Mouse (Mus musculus): Measurements from ENCODE around the gene Nprl2. TPM values are rescaled to one million over a fixed set of nuclear protein-coding genes. Genes with fewer than 3 reads are reported as not detected.

The Nprl2 gene
- polyA plus RNA-seq, 1 experiment from 2014 or later, result 89.8 TPM

DNA sequence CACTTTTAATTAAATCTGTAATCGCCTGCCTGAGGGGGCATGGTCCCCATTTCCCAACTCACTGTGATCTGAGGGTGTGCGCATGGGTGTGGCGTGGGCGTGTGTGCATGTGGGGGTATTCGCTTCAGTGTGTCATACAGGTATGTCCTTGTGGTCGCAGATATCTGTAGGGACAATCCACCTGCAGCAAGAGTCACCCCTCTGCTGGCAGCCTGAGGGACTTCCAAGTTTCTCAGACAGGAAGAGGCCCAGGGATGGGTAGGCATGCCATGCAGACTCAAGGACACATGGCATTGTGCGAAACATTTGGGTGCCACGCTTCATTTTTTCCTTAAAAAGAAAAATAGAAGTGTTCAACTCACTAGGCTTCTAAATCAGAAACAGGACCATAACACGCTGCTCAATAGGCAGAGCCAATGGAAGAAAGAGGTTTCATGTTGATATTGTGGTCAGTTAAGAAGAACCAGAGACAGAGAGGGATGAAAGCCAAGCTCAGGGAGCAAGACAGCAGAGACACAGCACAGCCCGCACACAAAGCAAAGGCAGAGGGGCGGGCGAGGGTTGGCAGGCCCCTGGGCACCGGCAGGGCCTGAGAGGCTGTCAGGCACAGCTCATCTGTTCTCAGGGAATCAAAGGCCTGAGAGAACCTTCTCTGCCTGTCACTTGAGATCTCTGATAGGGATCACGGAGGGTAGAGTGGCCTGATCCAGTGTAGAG is 31.5 kb upstream of the Nprl2 start:
- no peak for ATAC-seq
- Histone ChIP-seq H3K36me3 (ENCODE audit: control insufficient read depth, insufficient read depth) (no peaks in the 10 kb centered on the region), H3K9ac (replicated peaks; ENCODE audit: low read depth, low read length) (no peak overlapping the region), H3K4me1 (replicated peaks; ENCODE audit: control insufficient read depth, insufficient read depth, low read length) (peaks cover 54% of the 10 kb centered on the region), H3K27me3 (replicated peaks; ENCODE audit: control insufficient read depth, insufficient read depth, low read length) (no peaks in the 10 kb centered on the region), H3K4me3 (replicated peaks; ENCODE audit: low read length) (no peak overlapping the region), H3K4me2 (ENCODE audit: low read length) (no peak overlapping the region), H3K9me3 (ENCODE audit: control insufficient read depth, low read length) (no peaks in the 10 kb centered on the region), H3K27ac (ENCODE audit: low read length) (no peak overlapping the region)
- WGBS, result 83% methylated on average over 14 of the region's 14 CpGs

DNA sequence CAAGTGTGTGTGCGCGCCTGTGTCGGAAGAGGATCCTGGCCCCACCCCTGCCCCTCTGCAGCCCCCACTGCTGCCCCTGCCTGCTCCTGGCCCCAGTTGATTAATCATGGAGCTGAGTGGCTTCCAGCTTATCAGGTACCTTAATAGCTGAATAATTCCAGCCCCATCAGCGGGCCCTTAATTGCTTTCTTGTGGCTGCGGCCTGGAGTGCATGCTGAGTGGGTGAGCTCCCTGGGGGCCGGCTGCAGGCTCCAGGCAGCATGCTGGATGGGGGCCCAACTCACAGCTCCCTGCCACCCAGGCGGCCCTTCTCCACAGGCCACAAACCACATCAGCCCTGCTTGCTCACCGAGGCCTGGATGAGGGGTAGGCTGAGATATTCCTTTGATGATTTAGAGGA is 30.6 kb upstream of the Nprl2 start:
- Histone ChIP-seq H3K4me1 (replicated peaks; ENCODE audit: control insufficient read depth, insufficient read depth, low read length) (peaks cover 47% of the 10 kb centered on the region), H3K9ac (replicated peaks; ENCODE audit: low read depth, low read length) (no peak overlapping the region), H3K27ac (ENCODE audit: low read length) (no peak overlapping the region), H3K4me3 (replicated peaks; ENCODE audit: low read length) (no peak overlapping the region), H3K36me3 (ENCODE audit: control insufficient read depth, insufficient read depth) (no peaks in the 10 kb centered on the region), H3K4me2 (ENCODE audit: low read length) (no peak overlapping the region), H3K27me3 (replicated peaks; ENCODE audit: control insufficient read depth, insufficient read depth, low read length) (no peaks in the 10 kb centered on the region), H3K9me3 (ENCODE audit: control insufficient read depth, low read length) (no peaks in the 10 kb centered on the region)
- no peak for ATAC-seq
- WGBS, result 40% methylated on average over 8 of the region's 8 CpGs

DNA sequence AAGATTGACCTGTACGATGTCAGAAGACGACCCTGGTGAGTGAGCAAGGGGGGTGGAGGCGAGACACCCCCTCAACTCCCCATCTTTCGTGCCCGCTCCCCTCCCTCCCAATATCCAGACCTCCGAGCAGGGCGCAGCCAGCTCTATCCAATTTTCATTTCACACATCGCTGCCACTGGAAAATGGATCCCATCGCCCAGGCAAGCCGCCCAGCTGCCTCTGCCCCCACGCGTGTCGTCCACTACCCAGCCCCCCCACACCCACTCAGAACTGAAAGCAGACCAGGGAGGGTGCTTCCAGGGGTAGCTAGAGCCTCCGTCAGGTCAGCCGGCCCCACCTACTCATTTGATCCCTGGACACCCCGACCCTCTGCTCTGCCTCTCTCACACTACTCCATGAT is 29.7 kb upstream of the Nprl2 start:
- Histone ChIP-seq H3K4me2 (ENCODE audit: low read length) (no peak overlapping the region), H3K4me3 (replicated peaks; ENCODE audit: low read length) (no peak overlapping the region), H3K9ac (replicated peaks; ENCODE audit: low read depth, low read length) (no peak overlapping the region), H3K9me3 (ENCODE audit: control insufficient read depth, low read length) (no peaks in the 10 kb centered on the region), H3K27me3 (replicated peaks; ENCODE audit: control insufficient read depth, insufficient read depth, low read length) (no peaks in the 10 kb centered on the region), H3K36me3 (ENCODE audit: control insufficient read depth, insufficient read depth) (no peaks in the 10 kb centered on the region), H3K27ac (ENCODE audit: low read length) (no peak overlapping the region), H3K4me1 (replicated peaks; ENCODE audit: control insufficient read depth, insufficient read depth, low read length) (peaks cover 38% of the 10 kb centered on the region)
- ATAC-seq, result no peak
- 32% methylated on average over 16 of the region's 16 CpGs for whole genome bisulfite sequencing

DNA sequence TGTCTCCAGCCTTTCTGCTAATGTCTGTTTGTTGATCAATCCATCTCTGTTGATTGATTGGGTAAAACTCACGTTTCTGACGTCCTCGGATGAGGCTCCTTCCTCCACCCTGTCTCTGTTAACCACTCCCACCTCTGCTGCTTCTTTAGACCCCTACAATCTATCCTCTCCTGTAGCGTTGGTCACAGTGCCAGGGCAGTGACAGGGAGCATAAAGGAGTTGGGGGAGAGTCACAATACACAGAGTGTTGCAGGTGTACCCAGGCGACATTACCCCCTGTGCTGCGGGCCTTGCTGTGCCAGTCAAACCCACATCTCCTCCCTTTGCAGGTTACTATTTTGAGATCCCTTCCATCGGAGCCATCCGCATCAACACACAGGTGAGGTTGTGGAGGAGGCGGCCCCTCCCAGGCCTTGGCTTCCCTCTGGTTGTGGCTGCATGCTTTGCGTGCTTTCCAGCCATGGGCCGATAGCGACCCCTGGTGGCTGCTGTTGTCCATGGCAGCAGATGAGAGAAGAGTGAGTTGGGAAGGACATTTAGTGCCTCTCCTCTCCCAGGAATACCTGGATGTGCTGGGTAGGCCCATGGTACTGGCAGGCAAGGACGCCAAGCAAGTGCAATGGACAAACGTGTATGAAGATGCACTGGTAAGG is 27.6 kb upstream of the Nprl2 start:
- 20% methylated on average over 14 of the region's 14 CpGs for WGBS
- no peak overlapping the region for H3K27ac ChIP-seq (ENCODE audit: low read length)
- H3K4me1 ChIP-seq (replicated peaks; ENCODE audit: control insufficient read depth, insufficient read depth, low read length), result peaks cover 18% of the 10 kb centered on the region; the same call in 1 of the 2 replicates
- H3K4me2 ChIP-seq (ENCODE audit: low read length), result no peak overlapping the region
- H3K9ac ChIP-seq (replicated peaks; ENCODE audit: low read depth, low read length), result 0 out of 2 replicates have a peak overlapping the region, but pooled peaks have one; percentile 19
- no peaks in the 10 kb centered on the region for H3K9me3 ChIP-seq (ENCODE audit: control insufficient read depth, low read length)
- ATAC-seq, result peak; percentile 64
- H3K4me3 ChIP-seq (replicated peaks; ENCODE audit: low read length), result no peak overlapping the region
- H3K27me3 ChIP-seq (replicated peaks; ENCODE audit: control insufficient read depth, insufficient read depth, low read length), result no peaks in the 10 kb centered on the region
- H3K36me3 ChIP-seq (ENCODE audit: control insufficient read depth, insufficient read depth), result no peaks in the 10 kb centered on the region

DNA sequence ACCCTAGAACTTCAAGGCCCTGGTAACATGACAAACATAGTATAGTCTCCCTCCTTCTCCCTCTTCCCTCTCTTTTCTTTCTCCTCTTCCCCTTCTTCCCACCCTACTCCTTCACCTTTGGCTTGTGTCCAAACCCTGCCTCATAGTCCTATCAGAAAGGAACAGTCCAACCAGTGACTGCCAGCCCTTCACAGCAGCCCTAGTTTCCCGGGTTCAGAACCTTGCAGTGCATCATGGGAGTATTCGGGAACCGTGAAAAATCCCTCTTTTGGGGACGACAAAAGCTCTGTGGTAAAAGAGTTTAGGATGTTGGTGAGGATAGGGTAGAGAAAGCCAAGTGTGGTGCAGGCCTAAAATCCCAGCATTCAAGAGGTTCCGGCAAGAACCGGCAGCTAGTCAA is 21.7 kb upstream of the Nprl2 start:
- Histone ChIP-seq H3K9me3 (ENCODE audit: control insufficient read depth, low read length) (no peaks in the 10 kb centered on the region), H3K36me3 (ENCODE audit: control insufficient read depth, insufficient read depth) (no peaks in the 10 kb centered on the region), H3K4me2 (ENCODE audit: low read length) (no peak overlapping the region), H3K27me3 (replicated peaks; ENCODE audit: control insufficient read depth, insufficient read depth, low read length) (no peaks in the 10 kb centered on the region), H3K27ac (ENCODE audit: low read length) (no peak overlapping the region), H3K4me3 (replicated peaks; ENCODE audit: low read length) (no peak overlapping the region), H3K9ac (replicated peaks; ENCODE audit: low read depth, low read length) (no peak overlapping the region), H3K4me1 (replicated peaks; ENCODE audit: control insufficient read depth, insufficient read depth, low read length) (peaks cover 8% of the 10 kb centered on the region)
- WGBS, result 39% methylated on average over 6 of the region's 6 CpGs
- ATAC-seq, result no peak

DNA sequence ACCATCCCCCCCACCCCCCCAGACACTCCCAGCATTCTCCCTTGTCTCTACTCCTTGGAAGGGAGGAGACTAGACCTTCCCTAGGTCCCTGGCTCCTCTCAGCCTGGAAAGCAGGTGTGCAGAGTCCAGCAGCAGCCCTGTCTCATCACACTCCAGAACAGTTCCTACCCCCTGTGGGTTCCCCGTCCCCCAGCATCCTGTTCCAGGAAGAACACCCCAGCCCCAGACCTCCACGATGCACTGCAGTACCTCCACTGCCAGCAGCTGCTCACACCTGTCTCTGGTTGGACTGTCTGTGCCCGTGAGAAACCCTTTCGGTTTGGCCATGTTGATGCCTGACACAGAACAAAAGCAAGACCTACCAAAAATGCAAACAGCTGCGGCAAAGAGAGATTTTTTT is 20.8 kb upstream of the Nprl2 start:
- H3K4me2 ChIP-seq (ENCODE audit: low read length), result no peak overlapping the region
- WGBS, result 57% methylated on average over 5 of the region's 5 CpGs
- H3K9ac ChIP-seq (replicated peaks; ENCODE audit: low read depth, low read length), result no peak overlapping the region
- H3K4me1 ChIP-seq (replicated peaks; ENCODE audit: control insufficient read depth, insufficient read depth, low read length), result peaks cover 8% of the 10 kb centered on the region
- no peaks in the 10 kb centered on the region for H3K9me3 ChIP-seq (ENCODE audit: control insufficient read depth, low read length)
- peaks cover 6% of the 10 kb centered on the region for H3K27me3 ChIP-seq (replicated peaks; ENCODE audit: control insufficient read depth, insufficient read depth, low read length)
- no peak overlapping the region for H3K4me3 ChIP-seq (replicated peaks; ENCODE audit: low read length)
- no peak overlapping the region for H3K27ac ChIP-seq (ENCODE audit: low read length)
- H3K36me3 ChIP-seq (ENCODE audit: control insufficient read depth, insufficient read depth), result no peaks in the 10 kb centered on the region
- ATAC-seq, result no peak

DNA sequence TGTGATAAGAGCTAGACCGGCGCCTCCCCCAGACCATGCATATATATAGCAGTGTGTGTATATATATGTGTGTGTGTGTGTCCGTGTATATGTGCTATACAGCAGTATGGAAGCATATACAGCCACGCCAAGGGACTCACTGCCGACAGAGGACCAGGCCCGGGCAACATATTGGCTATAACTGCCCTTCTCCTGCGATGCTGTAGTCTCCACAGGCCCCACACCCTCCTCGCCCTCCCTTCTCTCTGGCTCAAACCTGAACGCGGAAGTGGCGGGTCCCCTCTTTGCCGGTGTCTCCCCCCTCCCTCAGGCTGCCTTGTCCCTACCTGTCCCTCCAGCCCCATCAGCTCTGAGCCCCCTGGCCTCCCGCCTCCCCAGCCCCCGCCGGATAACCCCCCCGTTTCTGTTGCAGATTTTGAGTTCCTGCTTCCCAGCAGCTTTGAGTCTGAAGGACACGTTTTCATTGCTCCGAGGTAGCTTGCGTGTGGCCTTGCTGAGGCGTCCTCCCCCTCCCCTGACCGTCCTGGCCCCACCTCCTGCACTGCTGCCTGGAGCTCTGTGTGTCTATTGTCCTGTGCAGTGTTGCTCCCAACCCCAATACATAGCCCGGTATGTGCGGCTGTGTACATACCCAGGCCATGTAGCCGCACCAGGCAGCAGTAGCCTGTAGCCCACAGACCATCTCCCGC is 20.2 kb upstream of the Nprl2 start:
- ATAC-seq, result no peak
- Histone ChIP-seq H3K9me3 (ENCODE audit: control insufficient read depth, low read length) (0 out of 2 replicates have a peak, but pooled peaks cover 2% of the 10 kb centered on the region), H3K36me3 (ENCODE audit: control insufficient read depth, insufficient read depth) (no peaks in the 10 kb centered on the region), H3K9ac (replicated peaks; ENCODE audit: low read depth, low read length) (no peak overlapping the region; the same call in none of the 2 replicates), H3K4me2 (ENCODE audit: low read length) (0 out of 2 replicates have a peak overlapping the region, but pooled peaks have one; percentile 6), H3K27me3 (replicated peaks; ENCODE audit: control insufficient read depth, insufficient read depth, low read length) (peaks cover 12% of the 10 kb centered on the region), H3K4me3 (replicated peaks; ENCODE audit: low read length) (no peak overlapping the region), H3K4me1 (replicated peaks; ENCODE audit: control insufficient read depth, insufficient read depth, low read length) (peaks cover 13% of the 10 kb centered on the region), H3K27ac (ENCODE audit: low read length) (no peak overlapping the region)
- 19% methylated on average over 25 of the region's 25 CpGs for WGBS

DNA sequence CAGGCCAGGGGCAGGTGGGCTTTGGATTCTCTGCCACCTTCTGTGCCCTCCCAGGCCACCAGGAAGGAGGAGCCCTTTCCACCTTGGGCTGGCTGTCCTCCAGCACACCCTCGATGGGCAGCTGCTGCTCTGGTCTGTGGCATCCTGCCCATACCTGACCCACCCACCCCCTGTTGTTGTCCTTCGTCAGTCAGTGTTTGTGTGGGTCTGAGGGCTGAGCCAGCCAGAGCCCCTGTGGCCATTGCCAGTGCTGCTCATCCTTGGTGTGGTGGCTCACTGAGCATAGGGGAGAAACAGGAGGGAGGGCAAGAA is 19.7 kb upstream of the Nprl2 start:
- 22% methylated on average over 2 of the region's 2 CpGs for WGBS
- Histone ChIP-seq H3K36me3 (ENCODE audit: control insufficient read depth, insufficient read depth) (no peaks in the 10 kb centered on the region), H3K4me1 (replicated peaks; ENCODE audit: control insufficient read depth, insufficient read depth, low read length) (peaks cover 13% of the 10 kb centered on the region), H3K4me3 (replicated peaks; ENCODE audit: low read length) (no peak overlapping the region), H3K4me2 (ENCODE audit: low read length) (no peak overlapping the region), H3K27me3 (replicated peaks; ENCODE audit: control insufficient read depth, insufficient read depth, low read length) (peaks cover 16% of the 10 kb centered on the region), H3K9ac (replicated peaks; ENCODE audit: low read depth, low read length) (no peak overlapping the region), H3K9me3 (ENCODE audit: control insufficient read depth, low read length) (0 out of 2 replicates have a peak, but pooled peaks cover 2% of the 10 kb centered on the region), H3K27ac (ENCODE audit: low read length) (no peak overlapping the region)
- no peak for ATAC-seq

DNA sequence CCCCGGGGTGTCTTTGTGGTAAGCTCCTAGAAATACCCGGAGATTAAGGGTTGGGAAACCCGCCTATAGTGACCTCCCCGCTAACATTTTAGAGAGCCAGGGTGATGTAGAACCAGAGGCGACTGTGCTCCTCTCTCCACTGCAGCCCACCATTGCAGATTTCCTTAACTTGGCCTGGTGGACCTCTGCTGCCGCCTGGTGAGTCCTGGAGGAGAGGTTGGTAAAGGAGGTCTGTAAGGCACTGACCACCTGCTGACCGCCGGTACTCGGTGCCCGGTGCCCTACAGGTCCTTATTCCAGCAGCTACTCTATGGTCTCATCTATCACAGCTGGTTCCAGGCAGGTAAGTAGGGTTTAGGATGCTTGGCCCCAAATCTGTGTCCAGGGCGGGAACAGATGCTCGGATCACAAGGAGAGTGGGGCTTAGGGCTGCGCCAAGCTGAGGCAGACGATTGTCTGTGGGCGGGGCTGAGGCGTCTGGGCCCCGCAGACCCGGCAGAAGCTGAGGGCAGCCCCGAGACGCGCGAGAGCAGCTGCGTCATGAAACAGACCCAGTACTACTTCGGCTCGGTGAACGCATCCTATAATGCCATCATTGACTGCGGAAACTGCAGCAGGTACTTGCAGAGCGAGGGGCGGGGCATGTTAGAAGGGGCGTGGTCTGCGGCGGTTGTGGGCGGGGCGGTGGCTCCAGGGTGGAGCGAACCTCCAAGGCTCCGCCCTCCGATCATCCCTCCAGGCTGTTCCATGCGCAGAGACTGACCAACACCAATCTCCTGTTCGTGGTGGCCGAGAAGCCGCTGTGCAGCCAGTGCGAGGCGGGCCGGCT is 15.6 kb upstream of the Nprl2 start:
- H3K27ac ChIP-seq (ENCODE audit: low read length), result no peak overlapping the region
- H3K9me3 ChIP-seq (ENCODE audit: control insufficient read depth, low read length), result 0 out of 2 replicates have a peak, but pooled peaks cover 2% of the 10 kb centered on the region
- H3K4me3 ChIP-seq (replicated peaks; ENCODE audit: low read length), result peak overlapping the region; percentile 31
- peak overlapping the region; percentile 45 for H3K4me2 ChIP-seq (ENCODE audit: low read length)
- peaks cover 13% of the 10 kb centered on the region for H3K4me1 ChIP-seq (replicated peaks; ENCODE audit: control insufficient read depth, insufficient read depth, low read length)
- ATAC-seq, result peak; percentile 43
- peaks cover 20% of the 10 kb centered on the region for H3K27me3 ChIP-seq (replicated peaks; ENCODE audit: control insufficient read depth, insufficient read depth, low read length)
- peak overlapping the region; percentile 11; the same call in 1 of the 2 replicates for H3K9ac ChIP-seq (replicated peaks; ENCODE audit: low read depth, low read length)
- H3K36me3 ChIP-seq (ENCODE audit: control insufficient read depth, insufficient read depth), result no peaks in the 10 kb centered on the region
- WGBS, result 4% methylated on average over 43 of the region's 44 CpGs
